Mouse (Mus musculus) brain, adult 2 months (tissue): ENCODE measurements around the gene Tomm40.

Experiments used
- DNase-seq: peaks from one replicate; pipeline ENCODE4 v3.0.0; 2011; ENCODE audit warnings: low read depth, low spot score

The Tomm40 gene

GRCm38 (mm10) chr7:19715239-19716054, at the start of gene Tomm40:
Tomm40 (minus strand) TSS chr7:19715438.
- DNase-seq = peak; percentile 100

- no peak for DNase-seq
Observed at GRCm38 (mm10) chr7:19764581-19764980, 49.3 kb upstream of the Tomm40 start.

- DNase-seq = no peak
Observed at GRCm38 (mm10) chr7:19763829-19764477, 48.7 kb upstream of the Tomm40 start.

- no peak for DNase-seq
Observed at GRCm38 (mm10) chr7:19762283-19762682, 47.0 kb upstream of the Tomm40 start.

DNA sequence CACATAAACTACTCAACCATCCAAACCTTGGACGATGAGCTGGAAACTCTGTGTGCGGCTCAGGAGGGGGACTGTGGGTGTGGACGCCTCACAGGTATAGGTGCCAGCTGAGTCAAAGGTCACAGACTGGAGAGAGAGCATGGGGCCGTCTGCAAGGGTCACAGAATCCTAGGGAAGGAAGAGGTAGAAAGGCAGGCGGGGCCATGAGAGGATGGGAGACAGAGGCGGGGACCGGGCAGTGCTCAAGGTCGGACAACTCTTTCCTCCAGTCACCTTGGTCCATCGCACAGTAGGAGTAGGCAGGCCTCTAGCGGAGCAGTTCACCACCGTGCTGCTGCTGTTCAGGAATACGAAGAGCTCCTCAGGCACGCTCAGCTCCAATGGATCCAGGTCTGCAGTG, 44.8 kb upstream of the Tomm40 start:
- DNase-seq = no peak

DNA sequence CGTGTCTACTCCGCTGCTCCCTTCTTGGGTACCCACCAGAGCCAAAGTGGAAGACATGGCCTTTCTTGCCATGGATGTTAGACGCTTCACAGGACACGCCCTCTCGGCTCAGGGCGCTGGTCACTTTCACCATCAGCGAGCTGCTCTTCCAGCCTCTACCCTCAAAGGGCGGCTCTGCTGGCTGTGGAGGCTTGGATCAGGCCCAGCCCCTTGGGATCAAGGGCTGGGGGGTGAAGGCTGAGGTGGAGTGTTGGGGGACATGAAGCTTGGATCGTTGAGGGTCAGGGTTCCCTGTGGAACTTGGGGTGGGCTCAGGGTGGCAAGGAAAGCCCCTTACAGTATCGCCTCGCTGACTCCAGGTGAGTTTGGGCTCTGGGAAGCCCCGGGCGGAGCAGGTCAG, 43.4 kb upstream of the Tomm40 start:
- no peak for DNase-seq

DNA sequence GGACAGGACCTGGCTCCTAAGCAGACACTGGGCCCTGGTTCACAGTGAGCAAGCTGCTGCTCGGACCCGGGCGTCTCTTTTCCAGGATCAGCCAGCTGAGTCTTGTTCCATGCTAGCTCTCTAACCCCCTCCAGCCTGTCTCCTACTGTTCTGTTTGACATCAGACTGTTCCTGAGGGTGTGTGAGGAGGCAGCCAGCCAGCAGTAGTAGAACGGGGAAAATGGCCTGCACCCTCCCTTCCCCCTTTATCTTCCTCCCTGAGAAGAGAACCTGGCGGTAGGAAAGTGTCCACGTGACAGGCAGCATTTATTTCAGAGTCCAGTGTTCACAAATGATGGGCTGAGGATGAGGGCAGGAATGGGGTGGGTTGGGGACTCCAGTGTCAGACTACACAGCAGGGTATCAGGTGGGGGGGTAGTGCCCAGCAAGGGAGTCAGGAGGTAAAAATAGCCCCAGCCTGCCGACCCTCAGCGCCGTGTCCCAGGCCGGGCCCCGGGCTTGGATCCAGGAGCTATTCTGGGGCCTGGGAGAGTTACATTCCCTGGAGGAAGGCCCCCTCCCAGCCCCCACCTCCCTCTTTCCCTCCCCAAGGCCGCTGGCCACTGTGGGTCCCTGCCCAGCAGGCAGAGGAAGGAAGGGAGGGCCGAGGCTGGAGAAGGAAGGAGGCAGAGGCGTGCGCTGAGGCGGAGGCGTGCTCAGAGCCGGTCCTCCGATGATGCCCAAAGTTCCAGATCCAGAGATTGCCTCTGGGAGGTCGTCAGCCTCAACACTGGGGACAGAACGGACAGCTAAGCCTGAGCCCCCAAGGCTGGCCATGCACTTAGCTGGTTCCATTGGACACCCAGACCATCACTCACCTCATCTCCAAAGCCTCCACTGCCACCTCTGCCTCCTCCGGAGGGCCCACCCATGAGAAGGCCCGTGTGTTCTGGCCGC, 40.9 kb upstream of the Tomm40 start:
- DNase-seq = no peak

DNA sequence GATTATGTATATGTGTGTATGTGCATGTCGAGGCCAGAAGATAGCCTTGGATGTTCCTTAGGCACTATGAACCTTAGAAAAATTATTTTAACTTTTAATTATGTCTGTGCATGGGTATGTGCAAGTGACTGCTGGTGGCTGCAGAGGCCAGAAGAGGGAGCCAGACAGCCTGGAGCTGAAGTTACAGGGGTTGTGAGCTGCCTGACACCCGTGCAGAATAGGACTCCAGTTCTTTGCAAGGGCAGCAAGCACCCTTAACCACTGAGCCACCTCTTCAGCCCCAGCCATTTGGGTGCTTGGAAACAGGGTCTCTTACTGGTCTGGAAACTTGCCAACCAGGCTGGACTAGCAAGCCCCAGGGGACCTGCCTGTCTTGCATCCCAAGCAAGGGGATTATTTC, 39.8 kb upstream of the Tomm40 start:
- DNase-seq = no peak

GRCm38 (mm10) chr7:19754065-19754464, 38.8 kb upstream of the Tomm40 start:
- no peak for DNase-seq

- DNase-seq = no peak
Observed at GRCm38 (mm10) chr7:19753587-19753986, 38.3 kb upstream of the Tomm40 start.

GRCm38 (mm10) chr7:19752652-19753051, 37.4 kb upstream of the Tomm40 start:
- DNase-seq = no peak

DNA sequence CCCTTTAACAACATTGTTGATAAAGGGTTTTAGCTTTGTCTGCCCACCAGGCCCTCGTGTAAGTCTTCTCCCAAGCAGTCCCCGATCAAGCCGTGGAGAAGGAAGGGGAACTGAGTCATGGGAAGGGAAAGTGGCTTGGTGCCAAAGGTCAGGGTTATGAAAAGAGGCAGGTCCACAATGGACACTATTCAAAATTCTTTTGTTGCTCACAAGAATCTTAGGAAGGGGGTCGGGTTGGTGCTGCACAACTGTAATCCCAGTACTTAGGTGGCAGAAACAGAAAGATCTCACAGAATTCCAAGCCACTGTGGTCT, 35.8 kb upstream of the Tomm40 start:
- DNase-seq = no peak

GRCm38 (mm10) chr7:19750217-19751069, 35.2 kb upstream of the Tomm40 start, which contains the start of gene Nectin2:
Nectin2 (minus strand) TSS chr7:19750483.
- DNase-seq = peak; percentile 79

DNA sequence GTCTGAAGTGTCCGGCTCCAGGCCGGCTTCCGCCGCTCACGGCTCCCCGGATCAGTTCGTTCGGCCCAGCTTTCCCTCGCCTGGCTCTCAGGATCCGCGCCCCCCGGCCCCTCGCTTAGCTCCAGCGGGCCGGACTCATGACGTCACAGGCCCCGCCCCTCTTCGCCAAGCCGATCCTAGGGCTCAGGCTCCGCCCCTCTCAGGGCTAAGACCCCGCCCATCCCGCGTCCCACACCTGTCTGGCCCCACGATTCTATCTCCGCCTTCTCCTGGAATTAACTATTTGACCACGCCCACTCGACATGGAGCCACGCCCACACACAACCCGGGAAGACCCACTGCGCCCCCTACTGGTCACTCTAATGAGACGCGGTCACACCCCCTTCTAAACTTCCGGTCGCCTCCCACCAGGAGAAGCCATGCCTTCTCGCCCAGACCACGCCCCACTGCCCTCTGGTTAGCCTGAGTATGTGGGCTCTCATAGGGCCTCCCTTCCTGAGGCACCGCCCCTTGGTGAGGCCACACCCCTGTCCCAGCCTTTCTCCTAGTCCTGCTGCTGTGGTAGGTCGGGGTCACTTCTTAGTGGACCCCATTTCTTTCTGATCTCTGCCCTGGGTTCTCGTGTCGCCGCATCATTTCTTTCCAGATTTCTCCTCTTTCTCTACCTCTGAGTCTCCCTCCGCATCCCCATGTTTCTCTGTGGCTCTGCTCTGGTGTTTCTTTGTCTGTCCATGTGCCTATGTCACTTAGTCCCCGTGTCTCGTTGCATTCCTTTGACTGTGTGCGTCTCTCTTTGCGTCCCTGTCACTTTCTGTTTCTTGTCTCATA, 34.4 kb upstream of the Tomm40 start:
- DNase-seq = peak; percentile 92

DNA sequence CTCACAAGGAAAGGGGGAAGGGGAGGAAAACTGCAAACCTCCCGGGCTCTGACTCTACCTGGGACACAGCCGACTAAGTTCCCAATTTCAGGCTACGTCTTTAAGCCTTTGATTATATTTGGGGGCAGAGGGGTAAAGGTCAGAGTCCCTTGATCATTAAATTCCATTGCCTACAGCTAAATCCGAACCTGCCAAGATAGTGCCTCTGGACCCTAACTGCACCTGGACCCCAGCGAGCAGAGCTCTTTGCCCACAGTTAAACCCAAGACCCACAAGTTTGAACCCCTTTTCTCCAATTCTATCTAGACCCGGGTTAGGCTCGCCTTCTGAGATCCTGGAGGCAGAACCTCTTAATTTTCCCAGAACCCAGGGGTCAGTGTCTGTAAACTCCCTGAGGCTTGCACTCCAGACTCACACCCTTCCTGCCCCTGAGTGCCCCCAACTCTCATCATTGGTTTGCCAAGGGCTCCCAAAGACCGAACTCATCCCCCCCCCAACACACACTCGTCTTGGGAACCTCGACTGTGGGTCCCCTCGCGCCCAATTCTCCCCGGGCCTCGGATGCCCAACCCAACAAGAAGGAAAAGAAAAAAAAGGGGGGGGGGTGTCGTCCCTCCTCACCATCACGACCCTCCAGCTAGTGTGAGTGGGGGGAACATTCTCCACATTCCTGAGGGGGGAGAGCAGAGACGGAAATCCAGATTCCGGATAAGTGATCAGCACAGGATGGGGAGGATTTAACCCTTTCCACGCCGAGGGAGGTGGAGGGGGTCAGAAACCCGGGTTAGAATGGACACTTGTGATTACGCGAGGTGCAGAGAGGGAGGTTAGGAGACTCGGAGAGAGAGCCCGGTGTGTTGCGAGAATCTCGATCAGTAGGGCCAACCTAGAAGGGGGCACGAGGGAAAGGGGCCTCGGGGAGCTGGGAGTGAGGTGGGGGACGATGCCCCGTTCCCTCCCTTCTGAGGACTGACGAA, 33.3 kb upstream of the Tomm40 start:
- no peak for DNase-seq

DNA sequence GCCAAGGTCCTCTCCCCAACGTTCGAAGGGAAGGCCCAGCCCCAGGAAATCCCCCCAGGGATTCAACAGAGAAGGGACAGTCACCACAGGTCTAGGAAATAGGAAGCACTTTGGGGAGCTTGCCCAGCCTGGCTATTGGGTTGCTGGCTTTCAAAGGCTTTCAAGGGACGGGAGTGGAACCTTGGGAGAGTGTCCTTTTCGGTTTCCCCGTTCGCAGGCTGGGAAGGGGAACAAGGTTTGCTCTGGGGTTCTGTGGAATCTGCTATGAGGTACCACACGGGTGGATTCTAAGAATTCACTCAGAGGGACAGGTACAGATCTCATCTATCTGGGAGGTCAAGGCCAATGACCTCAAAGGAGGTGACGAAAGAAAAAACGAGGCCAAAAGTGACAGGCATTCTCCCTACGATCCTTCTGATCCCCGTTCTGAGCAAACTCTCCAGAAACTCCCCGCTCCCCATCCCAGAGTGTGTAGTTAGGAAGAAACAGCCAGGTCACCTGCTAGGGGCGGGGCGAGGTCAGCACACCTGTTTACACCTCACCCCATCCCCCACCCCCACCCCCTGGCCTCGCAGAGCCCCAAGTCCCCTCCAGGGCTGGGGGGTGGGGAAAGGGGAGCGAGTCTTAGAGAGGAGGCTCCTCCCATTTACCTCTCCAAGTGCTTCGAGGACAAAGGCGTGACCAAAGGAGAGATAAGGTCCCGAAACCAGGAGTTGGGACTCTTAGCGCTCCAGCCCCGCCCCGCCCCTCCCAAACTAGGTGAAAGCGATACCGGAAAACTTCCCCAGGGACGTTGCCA, 32.4 kb upstream of the Tomm40 start:
- DNase-seq = no peak

GRCm38 (mm10) chr7:19746426-19747201, 31.4 kb upstream of the Tomm40 start:
- no peak for DNase-seq

- no peak for DNase-seq
Observed at GRCm38 (mm10) chr7:19745971-19746370, 30.7 kb upstream of the Tomm40 start.
